Mouse (Mus musculus) heart, adult 18-20 months (tissue): Measurements from ENCODE around the gene Hspb7. TPM values are rescaled to one million over a fixed set of nuclear protein-coding genes. Genes with fewer than 3 reads are reported as not detected.

ENCODE experiments used
- DNase-seq, 2 experiments: peaks; one replicate each; pipeline ENCODE4 v3.0.0; 2021 to 2022; ENCODE audit warnings: mixed read lengths in 1 of 2
- long read RNA-seq, 2 experiments: library from polyadenylated mRNA; stranded (forward); transcript quantifications; one replicate each; pipeline ENCODE4 v2.0.0; 2021
- total RNA-seq, 2 experiments: library from RNA; stranded (reverse); gene quantifications; 2 replicates each; pipeline ENCODE4 v1.2.3; 2021

Gene Hspb7
- 1,000 to 10,000 TPM; 1,275 to 1,343 TPM for total RNA-seq
- long read RNA-seq, experiment 1, transcript Hspb7-201 (3 exons, 2,769 nt): major isoform, 205 of 363 reads
- long read RNA-seq, experiment 1, partial matches to known transcripts: 22 of 363 reads
- long read RNA-seq, experiment 1, other reads (novel, unspliced or antisense): 136 of 363 reads
- long read RNA-seq, experiment 2, transcript Hspb7-201 (3 exons, 2,769 nt): major isoform, 82 of 177 reads
- long read RNA-seq, experiment 2, partial matches to known transcripts: 93 of 177 reads
- long read RNA-seq, experiment 2, other reads (novel, unspliced or antisense): 2 of 177 reads

DNA sequence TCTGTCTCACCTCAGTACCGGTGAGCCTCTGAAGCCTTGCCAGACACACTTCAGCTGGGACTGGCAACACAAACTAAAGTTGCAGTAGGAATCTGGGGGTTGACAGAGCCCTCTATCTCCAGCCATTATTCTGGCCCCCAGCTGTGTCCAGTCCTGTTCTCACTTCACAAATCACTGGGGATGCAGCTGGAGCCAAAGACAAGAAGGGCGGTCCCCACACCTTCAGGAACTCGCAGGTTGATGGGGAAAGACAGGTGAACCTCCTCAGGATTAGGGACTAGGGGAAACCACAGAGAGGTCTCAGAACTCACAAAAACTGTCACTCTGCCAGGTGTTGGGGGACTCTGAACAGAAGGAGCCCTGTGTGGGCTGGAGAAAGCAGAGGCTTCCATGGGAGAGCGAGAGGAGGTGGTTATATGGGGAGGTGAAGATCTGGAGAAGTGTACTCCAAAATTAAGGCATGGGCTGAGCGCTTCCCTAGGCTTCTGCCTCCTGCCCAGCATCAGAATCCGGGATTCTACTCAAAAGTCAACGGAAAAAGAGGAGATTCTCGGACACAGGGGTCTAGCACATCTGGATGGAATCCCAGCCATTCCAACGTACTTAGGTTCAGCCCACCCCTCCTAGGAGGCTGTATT lies at the start of gene Hspb7:
Gene Hspb7, plus strand, starts transcription at position 588 of the 638 bp plus-strand sequence.
- DNase-seq: peak in 1 of 2 experiments; percentile 56

DNA sequence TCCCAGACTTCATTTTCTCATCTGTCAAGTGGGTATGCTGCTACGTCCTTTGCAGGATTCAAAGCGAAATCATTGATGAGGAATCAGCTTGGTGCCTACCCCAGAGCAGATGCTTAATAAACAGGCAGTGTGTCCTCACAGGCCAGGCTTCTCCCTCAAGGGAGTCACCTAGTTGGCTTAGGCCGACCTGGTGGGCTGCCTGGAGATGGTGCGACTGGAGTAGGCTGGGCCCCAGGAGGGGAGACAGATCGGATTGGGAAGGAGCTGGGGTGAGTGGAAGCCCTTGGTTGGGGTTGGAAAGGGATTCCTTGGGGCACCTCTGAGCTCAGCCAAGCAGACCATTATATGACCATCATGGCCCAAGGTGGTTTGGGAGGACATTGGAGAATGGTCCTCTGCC lies 48.2 kb upstream of the Hspb7 start:
- no peak for DNase-seq

DNA sequence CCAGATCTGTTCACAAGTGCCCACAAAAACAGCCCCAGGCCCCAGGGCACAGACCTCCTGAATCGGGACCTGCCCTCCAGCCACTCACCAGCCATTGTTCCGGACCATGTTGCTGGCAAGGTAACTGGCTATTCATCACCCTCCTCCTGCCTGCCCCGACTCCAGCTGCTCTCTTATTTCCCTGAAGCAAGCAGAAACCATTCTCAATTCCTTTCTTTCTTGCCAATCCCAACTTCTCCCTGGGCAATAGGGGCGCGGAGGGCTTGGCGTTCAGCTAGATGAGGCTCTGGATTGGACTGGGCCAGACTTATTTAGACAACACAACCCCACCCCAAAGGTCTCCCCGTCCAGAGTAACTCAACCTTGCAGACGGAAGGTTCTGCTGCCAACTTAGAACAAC lies 40.9 kb upstream of the Hspb7 start:
- DNase-seq: no peak

DNA sequence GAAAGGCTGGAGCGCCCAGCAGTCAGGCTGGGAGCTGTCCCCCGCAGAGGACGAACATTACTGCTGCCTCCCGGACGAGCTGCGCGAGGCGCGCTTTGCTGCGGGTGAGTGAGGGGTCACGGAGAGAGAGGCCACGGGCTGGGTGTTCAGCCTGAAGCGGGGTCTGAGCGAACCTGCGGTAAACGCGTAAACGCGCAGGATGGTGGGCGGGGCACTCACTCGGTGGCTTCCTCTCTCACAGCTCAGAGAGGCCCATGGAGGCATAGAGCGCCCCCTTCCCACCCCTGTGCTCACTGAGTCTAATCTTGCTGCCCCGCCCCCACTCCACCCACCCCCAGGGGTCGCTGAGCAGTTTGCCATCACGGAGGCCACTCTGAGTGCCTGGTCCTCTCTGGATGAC lies 38.2 kb upstream of the Hspb7 start:
- DNase-seq: no peak

DNA sequence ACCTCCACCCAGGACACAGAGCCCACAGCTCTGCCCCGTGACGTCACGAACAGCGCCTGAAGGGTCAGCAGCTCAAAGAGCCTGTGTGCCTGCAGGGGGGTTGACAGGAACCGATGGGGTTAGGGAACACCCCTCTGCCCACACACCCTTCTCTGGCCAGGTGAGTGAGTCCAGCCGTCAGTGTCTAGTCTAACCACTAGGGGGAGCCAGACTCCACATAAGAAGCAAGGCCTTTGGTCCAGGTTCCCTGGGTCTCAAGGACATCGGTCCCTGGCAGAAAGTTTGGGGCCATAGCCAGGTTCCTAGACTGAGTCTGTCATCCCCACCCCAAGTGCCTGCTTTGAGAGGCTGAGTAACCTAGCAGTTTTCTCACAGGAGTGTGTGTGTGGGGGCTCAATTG lies 35.3 kb upstream of the Hspb7 start:
- DNase-seq: peak; percentile 42 to 72

DNA sequence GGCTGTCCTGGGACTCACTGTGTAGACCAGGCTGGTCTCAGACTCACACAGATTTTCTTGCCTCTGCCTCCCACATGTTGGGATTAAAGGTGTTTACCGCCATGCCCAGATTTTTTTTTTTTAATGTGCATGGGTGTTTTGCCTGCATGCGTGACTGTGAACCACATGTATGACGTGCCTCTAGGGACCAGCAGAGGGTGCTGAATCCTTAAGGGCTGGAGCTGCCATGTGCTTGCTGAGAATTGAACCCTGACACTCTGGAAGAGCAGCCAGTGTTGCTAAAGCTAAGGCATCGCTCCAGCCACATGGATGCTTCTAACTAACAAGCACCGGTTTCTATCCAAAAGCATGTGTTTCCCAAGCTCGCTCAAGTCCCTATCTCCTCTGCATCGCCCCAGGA lies 34.4 kb upstream of the Hspb7 start:
- no peak for DNase-seq

DNA sequence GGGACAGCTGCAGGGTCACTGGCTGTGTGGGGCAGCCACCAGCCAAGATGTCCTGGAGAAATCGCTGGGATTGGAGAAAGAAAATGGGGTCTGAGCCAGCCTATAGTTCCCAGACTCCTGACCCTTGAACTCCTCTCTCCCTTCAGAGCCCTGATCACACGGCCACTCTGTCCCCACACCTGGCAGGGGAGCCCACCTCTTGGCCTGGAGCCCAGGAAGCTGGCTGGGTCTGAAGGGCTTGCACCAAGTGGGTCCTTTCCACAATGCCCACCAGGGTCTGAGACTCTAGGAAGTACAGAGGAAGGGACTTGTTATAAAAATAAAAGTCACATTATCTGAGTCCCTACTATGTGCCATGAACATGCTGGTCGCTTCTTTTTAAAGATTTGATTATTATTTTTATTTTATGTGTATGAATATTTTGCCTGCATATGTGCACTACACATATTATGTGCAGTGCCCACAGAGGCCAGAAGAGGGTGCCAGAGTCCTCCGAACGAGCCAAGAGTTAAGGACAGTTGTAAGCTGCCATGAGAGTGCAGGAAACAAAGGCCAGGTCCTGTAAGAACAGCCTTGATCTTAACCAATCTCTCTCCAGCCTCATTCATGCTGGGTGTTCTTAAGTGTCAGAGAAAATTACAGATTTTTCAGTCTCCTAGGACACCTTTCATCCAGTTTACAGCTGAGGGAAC lies 33.3 kb upstream of the Hspb7 start:
- DNase-seq: peak; percentile 53 to 91

DNA sequence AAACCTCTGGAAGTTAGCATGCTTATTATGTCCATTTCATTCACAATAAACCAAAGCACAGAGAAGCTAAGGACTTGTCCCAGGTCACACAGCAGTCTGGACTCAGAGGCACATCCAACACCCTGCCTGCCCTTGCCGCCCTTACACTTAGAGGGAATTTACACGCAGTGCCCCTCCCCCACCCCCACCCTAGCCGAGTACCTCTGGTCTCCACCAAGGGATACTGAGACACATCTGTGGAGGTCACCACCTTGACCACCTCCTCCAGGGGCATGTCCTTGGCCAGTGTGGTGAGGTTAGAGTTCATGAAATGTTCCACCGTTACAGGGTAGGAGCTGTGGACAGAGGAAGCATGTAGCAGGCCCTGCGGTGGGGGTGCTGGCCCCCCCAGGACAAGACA lies 32.6 kb upstream of the Hspb7 start:
- no peak for DNase-seq

DNA sequence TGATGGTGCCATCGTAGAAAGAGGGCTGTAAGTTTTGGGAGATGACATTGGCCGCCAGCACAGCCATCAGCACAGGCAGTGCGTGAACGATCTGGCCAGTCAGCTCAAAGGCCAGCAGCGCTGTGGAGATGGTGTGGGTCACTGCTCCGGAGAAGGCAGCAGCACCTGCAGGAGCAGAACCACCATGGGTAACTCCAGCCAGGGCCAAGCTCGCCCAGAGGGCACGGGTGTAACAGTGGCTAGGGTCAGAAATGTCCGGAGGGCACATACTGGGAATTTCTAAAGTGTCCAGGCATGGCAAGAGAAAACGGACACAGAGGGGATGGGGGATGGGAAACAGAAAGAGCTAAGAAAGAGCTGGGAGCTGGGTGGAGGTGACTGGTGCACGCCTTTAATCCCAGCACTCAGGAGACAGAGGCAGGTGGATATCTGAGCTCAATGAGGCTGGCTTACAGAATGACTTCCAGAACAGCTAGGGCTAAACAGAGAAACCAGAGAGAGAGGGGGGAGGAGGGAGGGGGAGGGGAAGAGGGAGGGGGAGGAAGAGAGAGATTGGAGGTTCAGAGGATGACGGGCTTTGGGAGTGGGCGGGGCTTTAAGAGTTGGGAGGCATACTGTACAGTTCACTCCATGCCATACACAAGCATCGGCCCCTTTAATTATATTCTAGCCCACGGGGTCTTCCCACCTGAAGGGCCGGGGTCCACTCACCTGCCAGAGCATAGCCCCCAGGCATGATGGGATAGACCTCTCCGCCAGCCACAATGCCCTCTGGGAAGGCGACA lies 31.0 kb upstream of the Hspb7 start:
- no peak for DNase-seq

DNA sequence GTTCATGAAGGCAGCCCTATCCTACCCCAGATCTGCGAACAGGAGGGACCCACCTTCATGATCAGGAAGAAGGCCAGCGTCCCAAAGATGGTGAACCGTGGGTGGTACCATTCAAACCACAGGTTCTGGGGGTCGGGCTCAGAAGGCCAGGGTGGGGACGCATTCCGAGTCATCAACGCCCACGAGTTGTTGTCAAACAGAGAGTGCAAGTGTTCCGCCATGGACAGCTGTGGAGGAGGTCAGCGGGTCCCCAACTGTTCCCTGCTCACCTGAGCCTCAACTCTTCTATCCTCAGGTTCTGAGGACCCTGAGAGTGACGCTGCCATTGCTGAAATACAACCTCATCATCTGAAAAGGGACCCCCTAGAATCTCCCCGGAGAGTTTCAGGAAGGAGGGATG lies 29.3 kb upstream of the Hspb7 start:
- DNase-seq: no peak

DNA sequence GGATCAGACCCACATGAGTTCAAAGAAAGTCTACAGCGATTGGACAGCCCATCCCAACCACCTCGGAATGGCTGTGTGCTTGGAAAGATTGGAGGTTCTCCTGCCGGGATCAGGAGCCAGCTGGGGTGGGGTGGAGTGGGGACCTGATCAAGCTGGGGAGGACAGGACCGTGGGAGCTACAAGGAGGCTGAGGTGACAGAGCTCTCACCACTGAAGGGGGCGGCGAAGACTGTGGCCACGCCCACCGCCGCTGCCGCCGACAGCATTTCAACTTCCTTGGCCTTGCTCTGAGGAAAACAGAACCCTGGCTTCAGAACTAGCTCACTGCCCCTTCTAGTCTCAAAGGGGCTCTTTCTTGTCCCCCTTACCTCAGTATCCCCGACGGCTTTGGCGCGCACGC lies 25.8 kb upstream of the Hspb7 start:
- no peak for DNase-seq

DNA sequence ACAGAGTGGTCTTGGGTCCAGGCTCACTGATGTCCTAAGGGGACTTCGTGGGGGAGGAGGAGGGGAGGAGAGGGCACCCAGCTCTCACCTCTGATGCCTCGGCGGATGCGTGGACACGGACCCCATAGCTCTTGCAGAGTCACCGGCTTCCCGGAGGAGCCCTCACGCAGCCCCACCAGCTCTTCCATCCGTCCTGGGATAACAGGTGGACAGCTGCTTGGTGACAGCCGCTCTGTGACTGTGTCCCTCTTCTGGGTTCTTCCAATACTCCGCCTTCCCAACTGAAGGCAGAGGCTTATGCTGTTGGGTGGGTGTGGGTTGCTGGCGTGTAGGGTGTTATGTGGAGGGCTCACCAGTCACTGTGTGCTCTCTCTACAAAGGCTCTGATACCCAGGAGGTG lies 22.7 kb upstream of the Hspb7 start:
- DNase-seq: no peak

DNA sequence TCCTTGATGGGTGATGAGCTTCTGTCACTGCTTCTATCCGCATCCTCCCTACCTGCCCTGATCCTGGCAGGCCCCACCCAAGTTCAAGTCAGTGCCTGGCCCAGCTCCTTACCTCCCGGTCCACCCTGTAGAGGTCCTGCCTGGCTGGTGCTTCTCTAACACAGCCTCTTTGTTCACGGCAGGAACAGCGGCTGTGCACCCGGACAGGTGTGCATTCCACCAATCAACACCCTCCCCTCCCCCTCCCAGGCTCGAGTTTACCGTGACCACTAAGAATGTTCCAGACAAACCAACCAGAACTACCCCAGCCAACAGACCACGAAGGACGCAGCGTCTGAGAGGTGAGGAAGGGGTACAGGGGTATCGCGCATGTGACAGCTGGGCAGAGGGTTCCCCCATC lies 22.0 kb upstream of the Hspb7 start, which contains the start of gene Clcnka:
Gene Clcnka, minus strand, starts transcription at position 180 of the 400 bp plus-strand sequence.
- no peak for DNase-seq

DNA sequence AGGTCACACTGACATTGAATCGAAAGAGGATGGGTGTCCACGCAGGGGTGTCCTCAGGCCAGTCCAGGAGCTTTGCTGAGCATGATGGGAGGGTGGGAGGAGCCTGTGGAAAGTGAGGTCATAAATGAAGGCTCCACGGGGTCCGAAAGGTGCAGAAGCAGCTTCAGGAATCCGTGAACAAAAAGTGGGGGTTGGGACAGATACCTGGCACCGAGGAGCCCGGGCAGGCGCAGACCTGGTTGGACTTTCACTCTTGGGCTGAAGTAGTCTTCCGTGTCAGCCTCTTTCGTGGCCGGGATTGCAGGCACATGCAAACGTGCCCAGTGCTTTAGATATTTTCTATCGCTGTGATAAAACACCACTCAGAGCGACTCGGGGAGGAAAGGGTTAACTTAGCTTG lies 20.4 kb upstream of the Hspb7 start:
- no peak for DNase-seq

DNA sequence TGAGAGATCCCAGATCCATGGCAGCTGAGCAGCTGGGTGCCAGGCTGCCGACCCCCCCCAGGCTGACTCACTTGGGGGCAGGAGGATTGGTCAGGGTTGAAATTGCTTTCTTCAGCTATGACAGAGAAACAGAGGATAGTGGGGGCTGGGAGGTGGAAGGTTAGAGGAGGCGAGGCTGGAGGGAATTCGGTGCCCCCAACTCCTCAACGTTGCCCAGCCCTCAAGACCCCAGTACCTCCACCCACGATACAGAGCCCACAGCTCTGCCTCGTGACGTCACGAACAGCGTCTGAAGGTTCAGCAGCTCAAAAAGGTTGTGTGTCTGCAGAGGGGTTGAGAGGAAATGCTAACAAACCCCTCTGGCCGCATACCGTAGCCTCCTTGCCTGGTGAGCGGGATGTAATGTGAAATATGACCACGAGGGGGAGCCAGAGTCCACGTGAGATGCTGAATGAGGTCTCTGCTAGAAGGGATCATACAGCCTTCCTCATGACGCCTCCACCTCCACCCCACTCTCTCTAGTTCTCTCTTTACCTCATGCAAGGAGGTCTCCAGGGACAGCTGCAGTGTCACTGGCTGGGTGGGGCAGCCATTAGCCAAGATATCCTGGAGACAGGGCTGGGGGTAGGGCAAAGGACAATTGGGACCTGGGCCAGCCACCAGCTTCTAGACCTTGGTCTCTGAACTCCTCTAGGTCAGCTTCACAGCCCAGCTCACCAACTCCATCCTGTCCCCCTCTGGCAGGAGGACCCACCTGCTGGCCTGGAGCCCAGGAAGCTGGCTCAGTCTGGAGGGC lies 15.9 kb upstream of the Hspb7 start:
- peak; percentile 84 to 94 for DNase-seq

DNA sequence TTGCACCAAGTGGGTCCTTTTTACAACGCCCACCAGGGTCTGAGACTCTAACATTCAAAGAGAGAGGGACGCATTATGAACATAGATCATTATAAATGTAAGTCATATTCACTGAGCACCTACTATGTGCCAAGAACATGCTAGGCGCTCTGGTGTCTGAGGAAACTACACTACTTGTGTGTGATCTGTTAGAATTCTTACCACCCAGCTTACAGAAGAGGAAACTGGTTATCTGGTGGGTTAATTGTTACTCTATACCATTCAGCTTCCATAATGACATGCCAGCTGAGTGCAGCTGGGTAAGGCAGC lies 15.3 kb upstream of the Hspb7 start:
- no peak for DNase-seq

DNA sequence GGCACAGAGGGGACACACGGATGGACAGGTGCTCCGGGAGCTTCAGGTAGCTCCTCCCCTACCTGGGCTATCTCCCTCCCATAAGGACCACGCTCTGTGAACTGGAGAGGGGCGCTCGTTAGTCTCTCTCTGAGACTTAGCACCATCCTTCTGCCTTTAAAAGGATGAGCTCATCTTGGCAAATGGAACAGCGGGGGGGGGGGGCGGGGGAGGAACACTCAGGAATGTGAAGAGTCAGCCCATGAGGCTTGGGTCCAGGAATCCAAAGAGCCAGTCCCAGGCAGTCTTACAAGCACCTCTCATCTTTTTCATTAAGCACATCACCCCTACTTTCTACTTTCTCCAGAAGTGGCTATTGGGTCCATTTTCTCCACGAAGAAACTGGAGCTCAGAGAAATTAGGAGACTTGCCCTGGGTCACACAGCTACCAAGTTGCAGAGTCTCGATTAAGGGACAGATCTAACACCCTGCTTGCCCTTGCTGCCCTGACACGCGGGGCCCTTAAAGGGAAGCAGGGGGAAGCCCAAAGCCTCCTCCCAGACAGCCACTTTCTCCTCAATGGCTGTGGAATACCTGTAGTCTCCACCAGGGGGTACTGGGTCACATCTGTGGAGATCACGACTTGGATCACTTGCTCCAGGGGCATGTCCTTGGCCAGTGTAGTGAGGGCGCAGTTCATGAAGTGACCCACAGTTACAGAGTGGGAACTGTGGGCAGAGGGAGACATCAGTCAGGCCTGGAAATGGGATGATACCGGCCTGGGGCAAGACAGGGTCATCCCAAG lies 13.9 kb upstream of the Hspb7 start:
- peak; percentile 62 to 77 for DNase-seq

DNA sequence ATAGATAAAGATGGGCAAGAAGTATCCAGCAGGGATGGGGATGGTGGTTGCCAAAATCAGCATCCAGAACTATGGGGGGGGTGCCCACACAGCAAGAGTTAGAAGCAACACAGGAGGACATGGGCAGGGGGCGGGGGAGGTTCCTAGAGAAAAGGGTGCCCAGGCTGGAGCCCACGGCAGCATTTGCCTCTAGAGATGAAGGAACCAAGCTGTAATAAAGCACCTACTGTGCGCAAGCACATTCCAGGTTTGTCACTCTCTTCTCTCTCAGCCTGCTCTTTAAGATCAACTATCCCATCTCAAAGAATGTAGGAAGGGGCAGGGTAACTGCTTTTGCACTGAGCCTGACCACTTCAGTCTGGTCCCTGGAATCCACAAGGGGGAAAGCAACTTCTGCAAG lies 12.0 kb upstream of the Hspb7 start:
- DNase-seq: no peak

DNA sequence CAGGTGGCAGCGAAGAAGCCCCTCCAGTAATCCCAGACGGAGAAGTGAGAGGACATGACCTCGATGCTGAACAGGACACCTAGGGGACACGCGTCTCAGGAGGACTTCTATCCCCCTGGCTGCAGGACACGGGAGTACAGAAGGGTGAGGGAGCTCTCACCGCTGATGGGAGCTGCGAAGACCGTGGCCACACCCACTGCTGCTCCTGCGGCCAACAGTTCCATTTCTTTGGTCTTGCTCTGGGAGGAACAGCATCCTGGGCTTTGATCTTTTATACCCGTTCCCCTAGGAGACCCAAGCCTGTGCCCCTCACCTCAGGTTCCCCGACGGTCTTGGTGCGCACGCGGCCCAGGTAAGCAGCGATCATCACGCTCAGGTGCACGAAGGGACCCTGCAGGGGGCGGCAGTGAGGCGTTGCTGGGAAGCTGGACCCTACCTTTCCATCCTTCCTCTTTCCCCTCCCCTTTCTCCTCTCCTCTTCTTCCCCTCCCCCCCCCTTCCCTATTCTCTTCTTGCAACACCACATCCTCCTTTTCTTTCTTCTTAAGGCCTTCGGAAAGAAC lies 9.1 kb upstream of the Hspb7 start:
- DNase-seq: no peak

DNA sequence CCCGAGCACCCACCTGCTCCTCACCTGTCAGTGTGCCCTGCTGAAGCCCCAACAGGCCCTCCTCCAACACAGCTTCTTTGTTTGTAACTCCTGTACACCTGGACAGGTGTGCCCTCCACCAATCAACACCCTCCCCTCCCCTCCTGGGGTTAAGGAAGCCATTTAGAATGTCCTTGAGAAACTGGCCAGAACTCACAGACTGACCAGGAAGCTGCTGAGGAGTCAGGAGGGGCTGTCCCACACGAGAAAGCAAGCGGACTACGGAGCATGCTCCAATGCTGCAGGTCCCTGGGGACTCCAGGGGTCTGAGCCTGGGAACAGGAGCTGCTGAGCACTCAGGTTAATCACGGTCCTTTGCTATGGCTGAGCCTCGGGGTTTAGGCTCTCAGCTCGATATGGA lies 4.7 kb upstream of the Hspb7 start, which contains the start of gene Clcnkb:
Gene Clcnkb, minus strand, starts transcription at position 91 of the 400 bp plus-strand sequence.
- no peak for DNase-seq
